Mouse (Mus musculus) heart, postnatal 10 days (tissue): ENCODE data around the gene Vmac. TPM values are rescaled to one million over a fixed set of nuclear protein-coding genes. Genes with fewer than 3 reads are reported as not detected.

Experiments
- total RNA-seq, 2 experiments: library from RNA; stranded (reverse); gene quantifications; 2 replicates each; pipeline ENCODE4 v1.2.3; 2021

The Vmac gene
- total RNA-seq, 2 experiments from 2014 or later: 5.4 to 9.8 TPM

Other genes with a start within 250 kb of the Vmac start
- gene Ptprs, start 241.5 kb downstream of the Vmac start, total RNA-seq: 10 to 100 TPM; 87.3 to 92.3 TPM
- not detected for gene Znrf4, start 205.6 kb downstream of the Vmac start, total RNA-seq
- gene Gm20219, start 163.6 kb downstream of the Vmac start, total RNA-seq: under 1 TPM in 1 of 2 experiments, not detected in 1; 0.60 TPM
- 10 to 100 TPM; 55.7 to 56.8 TPM for gene Safb2, start 133.4 kb downstream of the Vmac start, total RNA-seq
- 10 to 100 TPM; 96.8 to 97.6 TPM for gene Safb, start 133.2 kb downstream of the Vmac start, total RNA-seq
- gene 2410015M20Rik, start 108.3 kb downstream of the Vmac start, total RNA-seq: 100 to 1,000 TPM; 338 to 370 TPM
- 100 to 1,000 TPM; 862 to 893 TPM for gene Rpl36, start 104.6 kb downstream of the Vmac start, total RNA-seq
- gene Lonp1, start 91.1 kb downstream of the Vmac start, total RNA-seq: 10 to 100 TPM; 93.9 to 99.2 TPM
- under 1 TPM in 1 of 2 experiments, not detected in 1; 0.22 TPM for gene Catsperd, start 89.9 kb downstream of the Vmac start, total RNA-seq
- 10 to 100 TPM; 48.1 to 52.9 TPM for gene Ranbp3, start 44.7 kb downstream of the Vmac start, total RNA-seq
- gene Ndufa11, start 255 bp downstream of the Vmac start, total RNA-seq: 100 to 1,000 TPM; 794 to 859 TPM
- 10 to 100 TPM; 19.0 to 21.0 TPM for gene Nrtn, start 39.5 kb upstream of the Vmac start, total RNA-seq
- gene Dus3l, start 46.7 kb upstream of the Vmac start, total RNA-seq: 10 to 100 TPM; 21.0 to 23.0 TPM
- under 1 TPM; 0.27 to 0.43 TPM for gene Prr22, start 52.2 kb upstream of the Vmac start, total RNA-seq
- gene Rfx2, start 113.0 kb upstream of the Vmac start, total RNA-seq: 10 to 100 TPM in 1 of 2 experiments, 1 to 10 TPM in 1; 6.5 to 10.5 TPM
- not detected for gene Acsbg2, start 156.4 kb upstream of the Vmac start, total RNA-seq
- under 1 TPM; 0.10 to 0.12 TPM for gene 1700061G19Rik, start 157.5 kb upstream of the Vmac start, total RNA-seq
- 10 to 100 TPM; 28.3 to 30.8 TPM for gene Mllt1, start 217.4 kb upstream of the Vmac start, total RNA-seq